Mouse (Mus musculus) olfactory bulb, adult 2 months (tissue): ENCODE results near the gene Pip5k1b.
"Not testable (repeated sequence)": the region's sequence is repeated elsewhere in the genome, so short reads cannot be mapped to it uniquely, and the experiment has no call there.

Source experiments
- CTCF ChIP-seq: fragments of 200-500 bp; IDR thresholded peaks from 2 replicates; pipeline ENCODE4 v1.5.1; 2012; ENCODE audit warnings: low read depth, mild to moderate bottlenecking, low read length, moderate library complexity; ENCODE audit not compliant: insufficient read depth
- POLR2A ChIP-seq: fragments of 200-500 bp; IDR thresholded peaks from 2 replicates; pipeline ENCODE4 v1.6.1; 2012; ENCODE audit warnings: mild to moderate bottlenecking, low read depth, low read length, moderate library complexity; ENCODE audit not compliant: insufficient read depth

- not testable (repeated sequence) for TF ChIP-seq CTCF, POLR2A
Measured at GRCm38 (mm10) chr19:24552641-24553040, 3.0 kb downstream of the Pip5k1b start.
